Mouse (Mus musculus): Measurements from ENCODE around the gene Ces1g. TPM values are rescaled to one million over a fixed set of nuclear protein-coding genes. Genes with fewer than 3 reads are reported as not detected.

Ces1g gene
- total and polyA plus RNA-seq, 3 experiments: not detected

DNA sequence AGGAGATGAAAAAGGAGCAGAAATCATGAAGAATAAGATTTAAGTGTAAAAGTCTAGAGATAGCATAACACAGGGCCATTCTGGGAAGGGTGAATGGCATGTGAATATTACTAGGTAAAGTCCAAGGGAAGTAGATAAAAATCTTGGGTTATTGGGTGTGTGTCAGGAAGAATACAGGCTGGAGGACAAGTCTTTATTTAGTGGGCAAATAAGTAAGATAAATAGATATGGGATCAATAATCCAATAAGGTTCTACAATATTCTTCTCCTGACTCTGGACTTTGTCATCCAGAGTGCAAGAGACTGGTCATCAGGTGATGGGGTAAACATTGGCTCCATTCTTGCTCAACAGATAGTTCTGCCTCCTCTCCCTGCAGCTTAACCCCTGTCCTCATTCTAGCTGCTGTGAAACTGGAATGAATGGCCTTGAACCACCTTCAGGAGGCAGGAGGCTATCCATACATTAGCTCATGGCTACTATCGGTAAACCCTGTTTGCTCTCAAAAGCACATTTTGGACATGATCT lies 84.6 kb downstream of the Ces1g start:
- DNase-seq (ENCODE audit: extremely low read depth): no peak
- H3K9me3 ChIP-seq (replicated peaks; ENCODE audit: low read length): no peaks in the 10 kb centered on the region
- H3K27ac ChIP-seq (ENCODE audit: insufficient read depth, low read depth): no peak overlapping the region
- H3K27me3 ChIP-seq (replicated peaks): peaks cover 54% of the 10 kb centered on the region
- no peak overlapping the region for H3K4me2 ChIP-seq (ENCODE audit: insufficient read depth, low read depth, poor library complexity, severe bottlenecking)
- no peak overlapping the region for H3K9ac ChIP-seq (ENCODE audit: insufficient read depth, low read depth)
- in situ Hi-C loops (cut with MboI; ENCODE audit: low pct_ligation_motif_present, low pct_unique_long_range_greater_than_20kb, low sequenced_read_pairs) (no loop called here), dilution Hi-C loops (cut with MboI; ENCODE audit: extremely low pct_ligation_motif_present, extremely low pct_unique_long_range_greater_than_20kb, low sequenced_read_pairs) (no loop called here)
- no peaks in the 10 kb centered on the region for H3K79me2 ChIP-seq (replicated peaks; ENCODE audit: control insufficient read depth, extremely low read depth, insufficient read depth, poor library complexity, severe bottlenecking)
- TF ChIP-seq TBP (conservative IDR thresholded peaks at IDR 0.05; ENCODE audit: low read depth, low read length) (no peak), MEF2A (IDR thresholded peaks at IDR 0.05; ENCODE audit: borderline replicate concordance, low read depth, low read length) (no peak), NRF1 (IDR thresholded peaks at IDR 0.05; ENCODE audit: low read depth, low read length) (no peak), ZNF384 (IDR thresholded peaks at IDR 0.05; ENCODE audit: low read depth, low read length) (no peak), ZKSCAN1 (IDR thresholded peaks at IDR 0.05; ENCODE audit: borderline replicate concordance, low read depth, low read length) (no peak), SIN3A (IDR thresholded peaks at IDR 0.05; ENCODE audit: low read length) (no peak), POLR2AphosphoS2 (IDR thresholded peaks at IDR 0.05; ENCODE audit: low read depth, low read length) (no peak), TCF12 (IDR thresholded peaks at IDR 0.05; ENCODE audit: low read depth, low read length) (no peak), RCOR1 (conservative IDR thresholded peaks at IDR 0.05; ENCODE audit: low read depth, low read length) (no peak), CHD2 (IDR thresholded peaks at IDR 0.05; ENCODE audit: low read length) (no peak), MAZ (IDR thresholded peaks at IDR 0.05; ENCODE audit: low read depth, low read length) (no peak), HCFC1 (IDR thresholded peaks at IDR 0.05; ENCODE audit: low read depth, low read length) (no peak), CTCF (conservative IDR thresholded peaks at IDR 0.05 in 1 of 2, IDR thresholded peaks at IDR 0.05 in 1 of 2; ENCODE audit: low read depth in 2 of 2, low read length in 2 of 2) (no peak), KAT2A (IDR thresholded peaks at IDR 0.05; ENCODE audit: insufficient replicate concordance, low read length) (no peak), MYC (IDR thresholded peaks at IDR 0.05; ENCODE audit: low read depth, low read length) (no peak), MAX (IDR thresholded peaks at IDR 0.05; ENCODE audit: low read length) (no peak), E2F4 (IDR thresholded peaks at IDR 0.05; ENCODE audit: insufficient replicate concordance, low read depth, low read length) (no peak)
- no peak overlapping the region for H3K4me3 ChIP-seq (replicated peaks in 1 of 3; ENCODE audit: low read depth in 2 of 3, low read length in 2 of 3, poor library complexity in 1 of 3)
- H3K36me3 ChIP-seq (replicated peaks in 1 of 2; ENCODE audit: control insufficient read depth in 1 of 2, insufficient read depth in 1 of 2, low read length in 1 of 2): no peaks in the 10 kb centered on the region
- H3K4me1 ChIP-seq (ENCODE audit: control insufficient read depth in 1 of 2, insufficient read depth in 2 of 2): no peaks in the 10 kb centered on the region

Other genes starting within 250 kb of the Ces1g start
- not detected in 2 replicates for gene Ces1c, start 206.0 kb downstream of the Ces1g start, total RNA-seq (2012; rRNA removed)
- gene Ces1c, start 206.0 kb downstream of the Ces1g start, total RNA-seq (2014; rRNA removed): not detected in 2 replicates
- not detected in 2 replicates for gene Ces1c, start 206.0 kb downstream of the Ces1g start, polyA plus RNA-seq (2012; ENCODE audit: insufficient read length, low read depth)
- gene Ces1d, start 139.5 kb downstream of the Ces1g start, total RNA-seq (2012; rRNA removed): not detected in 2 replicates
- not detected in 2 replicates for gene Ces1d, start 139.5 kb downstream of the Ces1g start, total RNA-seq (2014; rRNA removed)
- gene Ces1d, start 139.5 kb downstream of the Ces1g start, polyA plus RNA-seq (2012; ENCODE audit: insufficient read length, low read depth): not detected in 2 replicates
- gene Ces1e, start 107.7 kb downstream of the Ces1g start, total RNA-seq (2012; rRNA removed): not detected in 2 replicates
- gene Ces1e, start 107.7 kb downstream of the Ces1g start, total RNA-seq (2014; rRNA removed): not detected in 2 replicates
- not detected in 2 replicates for gene Ces1e, start 107.7 kb downstream of the Ces1g start, polyA plus RNA-seq (2012; ENCODE audit: insufficient read length, low read depth)
- not detected in 2 replicates for gene Ces1f, start 57.6 kb downstream of the Ces1g start, total RNA-seq (2012; rRNA removed)
- not detected in 2 replicates for gene Ces1f, start 57.6 kb downstream of the Ces1g start, total RNA-seq (2014; rRNA removed)
- gene Ces1f, start 57.6 kb downstream of the Ces1g start, polyA plus RNA-seq (2012; ENCODE audit: insufficient read length, low read depth): not detected in 2 replicates
- gene Ces1h, start 42.4 kb upstream of the Ces1g start, total RNA-seq (2012; rRNA removed): not detected in 2 replicates
- gene Ces1h, start 42.4 kb upstream of the Ces1g start, total RNA-seq (2014; rRNA removed): not detected in 2 replicates
- not detected in 2 replicates for gene Ces1h, start 42.4 kb upstream of the Ces1g start, polyA plus RNA-seq (2012; ENCODE audit: insufficient read length, low read depth)
- gene Ces5a, start 198.5 kb upstream of the Ces1g start, total RNA-seq (2012; rRNA removed): not detected in 2 replicates
- gene Ces5a, start 198.5 kb upstream of the Ces1g start, total RNA-seq (2014; rRNA removed): not detected in 2 replicates
- not detected in 2 replicates for gene Ces5a, start 198.5 kb upstream of the Ces1g start, polyA plus RNA-seq (2012; ENCODE audit: insufficient read length, low read depth)

Measured in CH12.LX (cell line).